Mouse (Mus musculus) thymus, adult 2 months (tissue): ENCODE data around the gene Cs. TPM values are rescaled to one million over a fixed set of nuclear protein-coding genes. Genes with fewer than 3 reads are reported as not detected.
A peak's percentile ranks its signal among the peaks of the same experiment; 100 is the strongest.

ENCODE experiments used
- DNase-seq: peaks from one replicate; pipeline ENCODE4 v3.0.0; 2021
- H3K27ac ChIP-seq: fragments of 200-500 bp; 2 replicates; pipeline ENCODE4 v1.5.1; 2012; ENCODE audit warnings: low read length, control low read depth; ENCODE audit not compliant: control insufficient read depth, insufficient read depth
- H3K27me3 ChIP-seq: fragments of 200-500 bp; 2 replicates; pipeline ENCODE4 v1.6.1; 2012; ENCODE audit warnings: mild to moderate bottlenecking, low read length, moderate library complexity, mixed read lengths; ENCODE audit not compliant: control insufficient read depth, insufficient read depth
- H3K36me3 ChIP-seq: fragments of 200-500 bp; 2 replicates; pipeline ENCODE4 v1.6.1; 2012; ENCODE audit warnings: mild to moderate bottlenecking, low read length, moderate library complexity; ENCODE audit not compliant: control insufficient read depth, insufficient read depth
- H3K4me1 ChIP-seq: fragments of 200-500 bp; replicated peaks from 2 replicates; pipeline ENCODE4 v1.6.1; 2012; ENCODE audit warnings: low read length; ENCODE audit not compliant: control insufficient read depth, insufficient read depth
- H3K4me3 ChIP-seq: fragments of 200-500 bp; 2 replicates; pipeline ENCODE4 v1.5.1; 2012; ENCODE audit warnings: mild to moderate bottlenecking, low read length, control low read depth, moderate library complexity; ENCODE audit not compliant: control insufficient read depth, insufficient read depth
- CTCF ChIP-seq: fragments of 200-500 bp; IDR thresholded peaks from 2 replicates; pipeline ENCODE4 v1.5.1; 2012; ENCODE audit warnings: mild to moderate bottlenecking, control low read depth, low read length, moderate library complexity, borderline replicate concordance; ENCODE audit not compliant: control insufficient read depth, poor library complexity, insufficient read depth; ENCODE audit errors: extremely low read depth
- POLR2A ChIP-seq: fragments of 200-500 bp; IDR thresholded peaks from 2 replicates; pipeline ENCODE4 v1.6.1; 2012; ENCODE audit warnings: mild to moderate bottlenecking, low read length, control low read depth, moderate library complexity; ENCODE audit not compliant: control insufficient read depth, poor library complexity, insufficient read depth; ENCODE audit errors: extremely low read depth
- WGBS: fragments of 180-500 bp; shearing (Covaris S2); methylation state at CpG from one replicate; pipeline ENCODE4 v1.1.7; 2018; 5-methylcytosine and 5-hydroxymethylcytosine counted together
- polyA plus RNA-seq: library from polyadenylated mRNA; depleted of rRNA; stranded (reverse); fragments of >200 nt; gene quantifications from 2 replicates; pipeline ENCODE4 v1.2.3, GENCODE M21; 2012

Cs gene
- polyA plus RNA-seq, 1 experiment: 225 TPM

- peaks cover 17% of the 10 kb centered on the region for H3K4me1 ChIP-seq
- no peaks in the 10 kb centered on the region for H3K27me3 ChIP-seq
- 83% methylated on average over 6 of the region's 6 CpGs for WGBS
- TF ChIP-seq CTCF: no peak
- no peak for TF ChIP-seq POLR2A
- DNase-seq: no peak
- no peak overlapping the region for H3K4me3 ChIP-seq
- no peaks in the 10 kb centered on the region for H3K36me3 ChIP-seq
- H3K27ac ChIP-seq: no peak overlapping the region
These were observed 35.6 kb downstream of the Cs start for GRCm38 (mm10) chr10:128372989-128373748.

- Histone ChIP-seq H3K36me3 (no peaks in the 10 kb centered on the region), H3K27me3 (no peaks in the 10 kb centered on the region), H3K4me3 (no peak overlapping the region), H3K4me1 (peaks cover 17% of the 10 kb centered on the region), H3K27ac (no peak overlapping the region)
- 97% methylated on average over 6 of the region's 6 CpGs for WGBS
- TF ChIP-seq POLR2A (no peak), CTCF (no peak)
- DNase-seq: no peak
These were observed 36.9 kb downstream of the Cs start for GRCm38 (mm10) chr10:128374393-128374792.

- WGBS: 71% methylated on average over 4 of the region's 4 CpGs
- no peak overlapping the region for H3K27ac ChIP-seq
- DNase-seq: no peak
- peaks cover 16% of the 10 kb centered on the region for H3K4me1 ChIP-seq
- H3K36me3 ChIP-seq: no peaks in the 10 kb centered on the region
- no peak overlapping the region for H3K4me3 ChIP-seq
- H3K27me3 ChIP-seq: no peaks in the 10 kb centered on the region
- TF ChIP-seq CTCF: no peak
- no peak for TF ChIP-seq POLR2A
These were observed 38.5 kb downstream of the Cs start for GRCm38 (mm10) chr10:128376099-128376454.

GRCm38 (mm10) chr10:128376455-128377211, 39.1 kb downstream of the Cs start, which contains the start of gene Ankrd52:
Ankrd52 (plus strand) TSS chr10:128377115.
- Histone ChIP-seq H3K36me3 (peaks cover 3% of the 10 kb centered on the region), H3K27me3 (no peaks in the 10 kb centered on the region), H3K4me3 (peak within 1 kb of the TSS; percentile 54), H3K27ac (0 out of 2 replicates have a peak within 1 kb of the TSS, but pooled peaks have one; percentile 3), H3K4me1 (peaks cover 16% of the 10 kb centered on the region)
- under 1% methylated on average over 65 of the region's 73 CpGs for WGBS
- DNase-seq: peak; percentile 85
- peak; percentile 79 for TF ChIP-seq CTCF
- peak; percentile 57; the same call in 1 of the 2 replicates for TF ChIP-seq POLR2A

- no peak overlapping the region for H3K27ac ChIP-seq
These were observed 39.8 kb downstream of the Cs start for GRCm38 (mm10) chr10:128377222-128377939.

GRCm38 (mm10) chr10:128377940-128378448, 40.5 kb downstream of the Cs start:
- Histone ChIP-seq H3K27ac (no peak overlapping the region), H3K4me1 (peaks cover 16% of the 10 kb centered on the region), H3K27me3 (no peaks in the 10 kb centered on the region), H3K36me3 (peaks cover 17% of the 10 kb centered on the region), H3K4me3 (peak overlapping the region; percentile 54)
- 77% methylated on average over 14 of the region's 14 CpGs for WGBS
- no peak for DNase-seq
- TF ChIP-seq POLR2A (no peak), CTCF (no peak)

More at GRCm38 (mm10) chr10:128377222-128377939, 39.8 kb downstream of the Cs start:
- Histone ChIP-seq H3K4me3 (peak overlapping the region; percentile 54), H3K27me3 (no peaks in the 10 kb centered on the region), H3K36me3 (peaks cover 10% of the 10 kb centered on the region), H3K4me1 (peaks cover 16% of the 10 kb centered on the region)
- under 1% methylated on average over 47 of the region's 47 CpGs for WGBS
- no peak; the same call in 1 of the 2 replicates for TF ChIP-seq CTCF
- TF ChIP-seq POLR2A: peak; percentile 11; the same call in 1 of the 2 replicates
- peak; percentile 51 for DNase-seq
